Mouse (Mus musculus): ENCODE measurements around the gene Mfap1b. TPM values are rescaled to one million over a fixed set of nuclear protein-coding genes. Genes with fewer than 3 reads are reported as not detected.

The Mfap1b gene
- total and polyA plus RNA-seq, 3 experiments = 15.6 to 29.7 (median 24.3) TPM

DNA sequence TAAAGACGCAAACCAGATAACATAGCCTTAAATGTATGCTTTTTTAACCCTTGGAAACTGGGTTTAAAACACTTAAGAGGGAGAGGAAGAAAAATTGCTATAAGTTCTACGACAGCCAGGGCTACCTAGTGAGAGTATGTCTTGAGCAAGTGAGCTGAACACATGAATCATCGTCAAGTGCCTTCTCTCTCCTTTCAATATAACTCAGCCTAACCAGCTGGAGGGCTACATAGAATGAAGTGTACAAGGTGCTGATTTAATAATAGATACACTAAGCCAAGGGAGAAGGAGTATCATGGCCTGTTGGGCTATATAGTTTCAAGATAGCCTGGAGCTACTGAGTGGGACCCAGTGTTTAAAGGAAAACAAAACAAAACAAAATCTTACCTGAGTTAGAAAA is 55.4 kb downstream of the Mfap1b start:
- Histone ChIP-seq H3K9ac (ENCODE audit: insufficient read depth, low read depth) (no peak overlapping the region), H3K36me3 (replicated peaks in 1 of 2; ENCODE audit: control insufficient read depth in 1 of 2, insufficient read depth in 1 of 2, low read length in 1 of 2) (peaks cover 20 to 57% of the 10 kb centered on the region in 2 experiments)
- TF ChIP-seq POLR2A (IDR thresholded peaks at IDR 0.05; ENCODE audit: low read depth, low read length) = no peak
- no peak for TF ChIP-seq SMC3 (IDR thresholded peaks at IDR 0.05; ENCODE audit: low read depth, low read length)
- TF ChIP-seq IRF4 (IDR thresholded peaks at IDR 0.05; ENCODE audit: low read depth, low read length) = 0 out of 2 replicates have a peak, but pooled peaks have one; percentile 33
- TF ChIP-seq JUN (IDR thresholded peaks at IDR 0.05; ENCODE audit: insufficient read depth, low read depth, low read length) = no peak
- TF ChIP-seq TCF12 (IDR thresholded peaks at IDR 0.05; ENCODE audit: low read depth, low read length) = no peak
- peak; percentile 59; the same call in 1 of the 2 replicates for TF ChIP-seq ETS1 (conservative IDR thresholded peaks at IDR 0.05; ENCODE audit: low read depth, low read length)

DNA sequence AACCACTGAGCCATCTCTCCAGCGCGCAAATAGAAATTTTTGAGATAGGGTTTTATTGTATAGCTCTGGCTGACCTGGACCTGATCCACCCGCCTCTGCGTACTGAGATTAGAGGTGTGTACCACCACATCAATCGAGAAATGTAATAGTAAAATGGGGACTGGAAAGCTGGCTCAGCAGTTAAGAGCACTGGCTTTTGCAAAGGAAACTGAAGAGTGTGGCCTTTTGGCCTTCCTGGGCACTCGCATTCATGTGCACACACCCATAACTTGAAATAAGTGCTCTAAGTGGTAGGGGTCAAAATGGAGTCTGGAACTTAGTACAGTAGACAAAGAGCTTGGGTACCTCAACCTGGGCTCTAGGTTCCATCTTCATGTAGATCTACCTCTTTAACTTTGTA is 57.5 kb downstream of the Mfap1b start:
- H3K27me3 ChIP-seq (replicated peaks) = no peaks in the 10 kb centered on the region
- no peak overlapping the region for H3K4me3 ChIP-seq (replicated peaks in 1 of 3; ENCODE audit: low read depth in 2 of 3, low read length in 2 of 3, poor library complexity in 1 of 3)
- peaks cover 8 to 54% of the 10 kb centered on the region in 2 experiments; a peak in 3 of 4 replicates for H3K4me1 ChIP-seq (ENCODE audit: control insufficient read depth in 1 of 2, insufficient read depth in 2 of 2)
- dilution Hi-C loops (cut with MboI; ENCODE audit: extremely low pct_ligation_motif_present, extremely low pct_unique_long_range_greater_than_20kb, low sequenced_read_pairs) = no loop called here
- H3K4me2 ChIP-seq (ENCODE audit: insufficient read depth, low read depth, poor library complexity, severe bottlenecking) = peak overlapping the region; percentile 34; the same call in 1 of the 2 replicates
- H3K36me3 ChIP-seq (replicated peaks in 1 of 2; ENCODE audit: control insufficient read depth in 1 of 2, insufficient read depth in 1 of 2, low read length in 1 of 2) = peaks cover 8 to 41% of the 10 kb centered on the region in 2 experiments
- H3K79me2 ChIP-seq (replicated peaks; ENCODE audit: control insufficient read depth, extremely low read depth, insufficient read depth, poor library complexity, severe bottlenecking) = peaks cover 69% of the 10 kb centered on the region
- no peak for DNase-seq (ENCODE audit: extremely low read depth)
- no peak overlapping the region for H3K9ac ChIP-seq (ENCODE audit: insufficient read depth, low read depth)
- in situ Hi-C loops (cut with MboI; ENCODE audit: low pct_ligation_motif_present, low pct_unique_long_range_greater_than_20kb, low sequenced_read_pairs) = no loop called here
- TF ChIP-seq MEF2A (IDR thresholded peaks at IDR 0.05; ENCODE audit: borderline replicate concordance, low read depth, low read length) (no peak), EP300 (IDR thresholded peaks at IDR 0.05; ENCODE audit: low read length) (no peak), BHLHE40 (IDR thresholded peaks at IDR 0.05; ENCODE audit: low read depth, low read length) (no peak), CHD2 (IDR thresholded peaks at IDR 0.05; ENCODE audit: low read length) (no peak), MYC (IDR thresholded peaks at IDR 0.05; ENCODE audit: low read depth, low read length) (no peak), ZMIZ1 (IDR thresholded peaks at IDR 0.05; ENCODE audit: low read depth, low read length) (no peak), ETS1 (conservative IDR thresholded peaks at IDR 0.05; ENCODE audit: low read depth, low read length) (no peak), CTCF (conservative IDR thresholded peaks at IDR 0.05 in 1 of 2, IDR thresholded peaks at IDR 0.05 in 1 of 2; ENCODE audit: low read depth in 2 of 2, low read length in 2 of 2) (no peak), JUN (IDR thresholded peaks at IDR 0.05; ENCODE audit: insufficient read depth, low read depth, low read length) (no peak), ZKSCAN1 (IDR thresholded peaks at IDR 0.05; ENCODE audit: borderline replicate concordance, low read depth, low read length) (no peak), RAD21 (IDR thresholded peaks at IDR 0.05; ENCODE audit: low read depth, low read length) (no peak), UBTF (IDR thresholded peaks at IDR 0.05; ENCODE audit: low read depth, low read length) (no peak), ELF1 (IDR thresholded peaks at IDR 0.05; ENCODE audit: low read depth, low read length) (no peak), PAX5 (IDR thresholded peaks at IDR 0.05; ENCODE audit: low read length) (no peak), MXI1 (IDR thresholded peaks at IDR 0.05; ENCODE audit: low read depth, low read length) (no peak), SIN3A (IDR thresholded peaks at IDR 0.05; ENCODE audit: low read length) (no peak), ZC3H11A (IDR thresholded peaks at IDR 0.05; ENCODE audit: low read depth, low read length) (no peak), NRF1 (IDR thresholded peaks at IDR 0.05; ENCODE audit: low read depth, low read length) (no peak), MAX (IDR thresholded peaks at IDR 0.05; ENCODE audit: low read length) (no peak), MAZ (IDR thresholded peaks at IDR 0.05; ENCODE audit: low read depth, low read length) (no peak)
- no peak overlapping the region for H3K27ac ChIP-seq (ENCODE audit: insufficient read depth, low read depth)
- H3K9me3 ChIP-seq (replicated peaks; ENCODE audit: low read length) = no peaks in the 10 kb centered on the region

More for the DNA sequence above, 55.4 kb downstream of the Mfap1b start:
- DNase-seq (ENCODE audit: extremely low read depth) = no peak
- no peaks in the 10 kb centered on the region for H3K9me3 ChIP-seq (replicated peaks; ENCODE audit: low read length)
- no peaks in the 10 kb centered on the region for H3K27me3 ChIP-seq (replicated peaks)
- H3K4me2 ChIP-seq (ENCODE audit: insufficient read depth, low read depth, poor library complexity, severe bottlenecking) = peak overlapping the region; percentile 21; the same call in 1 of the 2 replicates
- in situ Hi-C loops (cut with MboI; ENCODE audit: low pct_ligation_motif_present, low pct_unique_long_range_greater_than_20kb, low sequenced_read_pairs) (no loop called here), dilution Hi-C loops (cut with MboI; ENCODE audit: extremely low pct_ligation_motif_present, extremely low pct_unique_long_range_greater_than_20kb, low sequenced_read_pairs) (no loop called here)
- H3K79me2 ChIP-seq (replicated peaks; ENCODE audit: control insufficient read depth, extremely low read depth, insufficient read depth, poor library complexity, severe bottlenecking) = peaks cover 83% of the 10 kb centered on the region
- H3K27ac ChIP-seq (ENCODE audit: insufficient read depth, low read depth) = peak overlapping the region; percentile 50; the same call in 1 of the 2 replicates
- peaks cover 8 to 53% of the 10 kb centered on the region in 2 experiments; a peak in 3 of 4 replicates for H3K4me1 ChIP-seq (ENCODE audit: control insufficient read depth in 1 of 2, insufficient read depth in 2 of 2)
- H3K4me3 ChIP-seq (replicated peaks in 1 of 3; ENCODE audit: low read depth in 2 of 3, low read length in 2 of 3, poor library complexity in 1 of 3) = no peak overlapping the region
